Mouse (Mus musculus): Measurements from ENCODE around the gene Icmt. TPM values are rescaled to one million over a fixed set of nuclear protein-coding genes. Genes with fewer than 3 reads are reported as not detected.

The Icmt gene
- polyA plus RNA-seq, 1 experiment = 51.6 TPM

- H3K27me3 ChIP-seq (ENCODE audit: control insufficient read depth, insufficient read depth, low read length) = no peaks in the 10 kb centered on the region; the same call in 1 of the 2 replicates
- H3K4me3 ChIP-seq (ENCODE audit: control insufficient read depth, low read depth, low read length) = peak overlapping the region; percentile 18; the same call in 1 of the 2 replicates
- H3K4me1 ChIP-seq (ENCODE audit: control insufficient read depth, insufficient read depth, low read length) = peaks cover 27% of the 10 kb centered on the region
- TF ChIP-seq CTCF (IDR thresholded peaks at IDR 0.05; ENCODE audit: control insufficient read depth, insufficient read depth, insufficient replicate concordance, low read depth, low read length) (no peak), POLR2A (IDR thresholded peaks at IDR 0.05; ENCODE audit: control insufficient read depth, low read depth, low read length) (no peak)
- no peak overlapping the region for H3K27ac ChIP-seq (ENCODE audit: control insufficient read depth, insufficient read depth, low read depth, low read length)
- no peaks in the 10 kb centered on the region for H3K36me3 ChIP-seq (ENCODE audit: control insufficient read depth, insufficient read depth, low read length)
Measured at GRCm38 (mm10) chr4:152315498-152316213, 18.6 kb downstream of the Icmt start.

GRCm38 (mm10) chr4:152317631-152318033 lies 20.6 kb downstream of the Icmt start:
- Histone ChIP-seq H3K27me3 (ENCODE audit: control insufficient read depth, insufficient read depth, low read length) (no peaks in the 10 kb centered on the region; the same call in 1 of the 2 replicates), H3K36me3 (ENCODE audit: control insufficient read depth, insufficient read depth, low read length) (no peaks in the 10 kb centered on the region), H3K4me3 (ENCODE audit: control insufficient read depth, low read depth, low read length) (no peak overlapping the region), H3K27ac (ENCODE audit: control insufficient read depth, insufficient read depth, low read depth, low read length) (no peak overlapping the region), H3K4me1 (ENCODE audit: control insufficient read depth, insufficient read depth, low read length) (peaks cover 22% of the 10 kb centered on the region)
- TF ChIP-seq POLR2A (IDR thresholded peaks at IDR 0.05; ENCODE audit: control insufficient read depth, low read depth, low read length) (no peak), CTCF (IDR thresholded peaks at IDR 0.05; ENCODE audit: control insufficient read depth, insufficient read depth, insufficient replicate concordance, low read depth, low read length) (no peak)

GRCm38 (mm10) chr4:152318517-152319234 lies 21.6 kb downstream of the Icmt start, which contains the start of gene Rnf207:
Gene Rnf207 (minus strand): TSS chr4:152318993.
- no peaks in the 10 kb centered on the region for H3K36me3 ChIP-seq (ENCODE audit: control insufficient read depth, insufficient read depth, low read length)
- no peak for TF ChIP-seq POLR2A (IDR thresholded peaks at IDR 0.05; ENCODE audit: control insufficient read depth, low read depth, low read length)
- peak; percentile 28; the same call in 1 of the 2 replicates for TF ChIP-seq CTCF (IDR thresholded peaks at IDR 0.05; ENCODE audit: control insufficient read depth, insufficient read depth, insufficient replicate concordance, low read depth, low read length)
- peak within 1 kb of the TSS; percentile 64 for H3K4me3 ChIP-seq (ENCODE audit: control insufficient read depth, low read depth, low read length)
- H3K27ac ChIP-seq (ENCODE audit: control insufficient read depth, insufficient read depth, low read depth, low read length) = no peak within 1 kb of the TSS
- no peaks in the 10 kb centered on the region for H3K27me3 ChIP-seq (ENCODE audit: control insufficient read depth, insufficient read depth, low read length)
- H3K4me1 ChIP-seq (ENCODE audit: control insufficient read depth, insufficient read depth, low read length) = peaks cover 18% of the 10 kb centered on the region

GRCm38 (mm10) chr4:152321464-152321863 lies 24.4 kb downstream of the Icmt start:
- H3K27ac ChIP-seq (ENCODE audit: control insufficient read depth, insufficient read depth, low read depth, low read length) = no peak overlapping the region
- H3K4me1 ChIP-seq (ENCODE audit: control insufficient read depth, insufficient read depth, low read length) = peaks cover 15% of the 10 kb centered on the region
- no peaks in the 10 kb centered on the region for H3K36me3 ChIP-seq (ENCODE audit: control insufficient read depth, insufficient read depth, low read length)
- no peak overlapping the region for H3K4me3 ChIP-seq (ENCODE audit: control insufficient read depth, low read depth, low read length)
- no peak for TF ChIP-seq POLR2A (IDR thresholded peaks at IDR 0.05; ENCODE audit: control insufficient read depth, low read depth, low read length)
- TF ChIP-seq CTCF (IDR thresholded peaks at IDR 0.05; ENCODE audit: control insufficient read depth, insufficient read depth, insufficient replicate concordance, low read depth, low read length) = no peak
- H3K27me3 ChIP-seq (ENCODE audit: control insufficient read depth, insufficient read depth, low read length) = no peaks in the 10 kb centered on the region

GRCm38 (mm10) chr4:152324641-152325562 lies 27.9 kb downstream of the Icmt start:
- H3K4me1 ChIP-seq (ENCODE audit: control insufficient read depth, insufficient read depth, low read length) = peaks cover 13% of the 10 kb centered on the region
- TF ChIP-seq POLR2A (IDR thresholded peaks at IDR 0.05; ENCODE audit: control insufficient read depth, low read depth, low read length) (no peak), CTCF (IDR thresholded peaks at IDR 0.05; ENCODE audit: control insufficient read depth, insufficient read depth, insufficient replicate concordance, low read depth, low read length) (no peak)
- H3K27ac ChIP-seq (ENCODE audit: control insufficient read depth, insufficient read depth, low read depth, low read length) = 0 out of 2 replicates have a peak overlapping the region, but pooled peaks have one; percentile 40
- H3K36me3 ChIP-seq (ENCODE audit: control insufficient read depth, insufficient read depth, low read length) = no peaks in the 10 kb centered on the region
- H3K4me3 ChIP-seq (ENCODE audit: control insufficient read depth, low read depth, low read length) = peak overlapping the region; percentile 88
- no peaks in the 10 kb centered on the region for H3K27me3 ChIP-seq (ENCODE audit: control insufficient read depth, insufficient read depth, low read length)

GRCm38 (mm10) chr4:152325574-152326411 lies 28.8 kb downstream of the Icmt start, which contains the start of gene Rpl22:
Gene Rpl22 (plus strand): TSS chr4:152325742.
- peak; percentile 21; the same call in 1 of the 2 replicates for TF ChIP-seq CTCF (IDR thresholded peaks at IDR 0.05; ENCODE audit: control insufficient read depth, insufficient read depth, insufficient replicate concordance, low read depth, low read length)
- peak; percentile 91 for TF ChIP-seq POLR2A (IDR thresholded peaks at IDR 0.05; ENCODE audit: control insufficient read depth, low read depth, low read length)
- H3K4me1 ChIP-seq (ENCODE audit: control insufficient read depth, insufficient read depth, low read length) = peaks cover 13% of the 10 kb centered on the region
- H3K27ac ChIP-seq (ENCODE audit: control insufficient read depth, insufficient read depth, low read depth, low read length) = peak within 1 kb of the TSS; percentile 86
- H3K27me3 ChIP-seq (ENCODE audit: control insufficient read depth, insufficient read depth, low read length) = no peaks in the 10 kb centered on the region
- no peaks in the 10 kb centered on the region for H3K36me3 ChIP-seq (ENCODE audit: control insufficient read depth, insufficient read depth, low read length)
- H3K4me3 ChIP-seq (ENCODE audit: control insufficient read depth, low read depth, low read length) = peak within 1 kb of the TSS; percentile 88
